Mouse (Mus musculus) Muller cell, postnatal 12 days (primary cell): ENCODE data around the gene Sstr4.

Experiments used
- DNase-seq: peaks from one replicate; pipeline ENCODE4 v3.0.0-alpha.2; 2015; ENCODE audit errors: inconsistent ontology term

The Sstr4 gene

GRCm38 (mm10) chr2:148393846-148394245, 1.3 kb upstream of the Sstr4 start:
- DNase-seq, result no peak

- DNase-seq, result no peak
Measured at GRCm38 (mm10) chr2:148396209-148396608, 1.1 kb downstream of the Sstr4 start.

- no peak for DNase-seq
Measured at GRCm38 (mm10) chr2:148397015-148397783, 2.1 kb downstream of the Sstr4 start.

- DNase-seq, result peak; percentile 71
Measured at GRCm38 (mm10) chr2:148397784-148398100, 2.6 kb downstream of the Sstr4 start.

GRCm38 (mm10) chr2:148398901-148399685, 3.9 kb downstream of the Sstr4 start:
- DNase-seq, result no peak

GRCm38 (mm10) chr2:148402227-148402626, 7.1 kb downstream of the Sstr4 start:
- no peak for DNase-seq

GRCm38 (mm10) chr2:148404906-148405305, 9.8 kb downstream of the Sstr4 start:
- DNase-seq, result no peak

GRCm38 (mm10) chr2:148406160-148406970, 11.2 kb downstream of the Sstr4 start:
- no peak for DNase-seq

- no peak for DNase-seq
Measured at GRCm38 (mm10) chr2:148406971-148407869, 12.1 kb downstream of the Sstr4 start.

GRCm38 (mm10) chr2:148407870-148408760, 13.0 kb downstream of the Sstr4 start, which contains the start of gene Thbd:
TSS of gene Thbd (minus strand) at chr2:148408188.
- DNase-seq, result peak; percentile 47

GRCm38 (mm10) chr2:148408761-148409120, 13.6 kb downstream of the Sstr4 start:
- no peak for DNase-seq

GRCm38 (mm10) chr2:148409141-148409540, 14.0 kb downstream of the Sstr4 start:
- peak; percentile 75 for DNase-seq

- DNase-seq, result no peak
Measured at GRCm38 (mm10) chr2:148409821-148410220, 14.7 kb downstream of the Sstr4 start.

- DNase-seq, result no peak
Measured at GRCm38 (mm10) chr2:148419151-148419550, 24.0 kb downstream of the Sstr4 start.

- DNase-seq, result no peak
Measured at GRCm38 (mm10) chr2:148419776-148420175, 24.6 kb downstream of the Sstr4 start.

- no peak for DNase-seq
Measured at GRCm38 (mm10) chr2:148421112-148421511, 26.0 kb downstream of the Sstr4 start.

GRCm38 (mm10) chr2:148421706-148422105, 26.6 kb downstream of the Sstr4 start:
- DNase-seq, result no peak

- no peak for DNase-seq
Measured at GRCm38 (mm10) chr2:148425709-148426382, 30.7 kb downstream of the Sstr4 start.

GRCm38 (mm10) chr2:148427553-148427952, 32.4 kb downstream of the Sstr4 start:
- DNase-seq, result no peak

GRCm38 (mm10) chr2:148428523-148428922, 33.4 kb downstream of the Sstr4 start:
- no peak for DNase-seq
